Mouse (Mus musculus) E14TG2a.4 (cell line): ENCODE data around the gene Plekhg5.

Source experiments
- CTCF ChIP-seq: conservative IDR thresholded peaks from 2 replicates; pipeline ENCODE4 v1.5.1; 2014; ENCODE audit warnings: low read length
- POU5F1 ChIP-seq: IDR thresholded peaks from 2 replicates; pipeline ENCODE4 v1.6.1; 2014; ENCODE audit warnings: low read length, borderline replicate concordance

DNA sequence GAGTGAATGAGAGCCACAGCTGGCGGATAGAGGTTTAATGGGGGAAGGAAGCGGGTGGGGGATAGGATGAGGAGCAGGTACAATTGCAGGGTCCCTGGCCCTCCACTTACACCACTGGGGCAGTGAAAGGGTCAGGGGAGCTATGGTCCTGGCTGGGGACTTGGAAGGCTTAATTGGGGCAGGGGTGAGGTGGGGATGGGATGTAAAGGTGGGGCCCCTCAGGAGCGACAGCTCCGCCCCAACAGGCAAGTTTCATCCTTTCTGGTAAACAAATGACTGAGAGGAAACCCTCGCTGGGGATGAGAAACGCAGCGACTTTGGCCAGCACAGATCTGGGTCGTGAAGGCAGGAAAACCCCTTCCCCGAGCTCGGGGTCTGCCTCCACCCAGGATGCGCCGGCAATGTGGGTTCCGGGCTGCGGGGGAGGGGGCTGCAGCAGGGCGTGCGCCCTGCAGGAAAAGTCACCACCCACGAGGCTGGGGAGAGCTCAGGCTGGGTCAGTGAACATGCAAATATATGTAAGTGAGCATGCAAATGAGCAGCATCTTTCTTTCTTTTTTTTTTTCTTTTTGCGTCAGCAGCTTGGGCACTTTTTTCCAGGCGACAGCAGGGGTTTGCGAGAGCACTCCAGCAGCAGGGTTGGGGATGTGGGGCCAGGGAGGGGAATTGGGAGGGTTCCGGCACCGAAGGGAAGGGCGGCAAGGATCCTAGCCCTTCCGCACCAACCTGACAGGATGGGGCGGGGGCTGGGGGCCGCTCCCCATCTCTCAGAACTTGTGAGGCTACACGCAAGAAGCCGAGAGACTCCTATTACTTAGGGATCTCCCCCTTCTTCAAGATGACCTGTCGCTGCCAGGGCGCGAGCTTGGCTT lies 48.2 kb downstream of the Plekhg5 start:
- TF ChIP-seq CTCF, result no peak
- TF ChIP-seq POU5F1, result no peak
